Mouse (Mus musculus) forebrain, embryonic 16.5 days (tissue): ENCODE measurements around the gene Ifnl2. TPM values are rescaled to one million over a fixed set of nuclear protein-coding genes. Genes with fewer than 3 reads are reported as not detected.

Experiments used
- ATAC-seq: fragments of 200-750 bp; cut with Nextera tagmentation; 2 replicates; pipeline ENCODE4 v1.8.0; 2017; ENCODE audit warnings: mild to moderate bottlenecking, moderate library complexity
- H3K27ac ChIP-seq: fragments of 300-500 bp; sonication (generic); 2 replicates; pipeline ENCODE4 v1.5.1; 2014; ENCODE audit warnings: low read length, control low read depth
- H3K27me3 ChIP-seq: fragments of 300-500 bp; sonication (generic); replicated peaks from 2 replicates; pipeline ENCODE4 v1.6.1; 2014; ENCODE audit warnings: low read length; ENCODE audit not compliant: control insufficient read depth, insufficient read depth
- H3K36me3 ChIP-seq: fragments of 300-500 bp; sonication (generic); 2 replicates; pipeline ENCODE4 v1.6.1; 2014; ENCODE audit not compliant: control insufficient read depth, insufficient read depth
- H3K4me1 ChIP-seq: fragments of 300-500 bp; sonication (generic); replicated peaks from 2 replicates; pipeline ENCODE4 v1.6.1; 2014; ENCODE audit warnings: low read length; ENCODE audit not compliant: control insufficient read depth, insufficient read depth
- H3K4me2 ChIP-seq: fragments of 300-500 bp; sonication (generic); 2 replicates; pipeline ENCODE4 v1.6.1; 2014; ENCODE audit warnings: mild to moderate bottlenecking, low read length, control low read depth
- H3K4me3 ChIP-seq: fragments of 300-500 bp; sonication (generic); replicated peaks from 2 replicates; pipeline ENCODE4 v1.5.1; 2014; ENCODE audit warnings: mild to moderate bottlenecking, low read length, control low read depth
- H3K9ac ChIP-seq: fragments of 300-500 bp; sonication (generic); replicated peaks from 2 replicates; pipeline ENCODE4 v1.6.1; 2014; ENCODE audit warnings: low read depth, low read length, control low read depth
- H3K9me3 ChIP-seq: fragments of 300-500 bp; sonication (generic); 2 replicates; pipeline ENCODE4 v1.6.1; 2016; ENCODE audit warnings: low read length; ENCODE audit not compliant: control insufficient read depth
- WGBS: fragments of 180-500 bp; shearing (Covaris S2); extraction: QIAGEN DNeasy Blood & Tissue Kit; methylation state at CpG from one replicate; pipeline ENCODE4 v1.1.7; 2014; 5-methylcytosine and 5-hydroxymethylcytosine counted together
- polyA plus RNA-seq: library from polyadenylated mRNA; unstranded; fragments of >200 nt; fragmentation: Nextera tagmentation; extraction: Ambion mirVana; gene quantifications from 2 replicates; pipeline ENCODE4 v1.2.1, GENCODE M21; 2015

Ifnl2 gene
- polyA plus RNA-seq, 1 experiment from 2014 or later: not detected

GRCm38 (mm10) chr7:28476191-28476590, 34.1 kb downstream of the Ifnl2 start:
- WGBS: 94% methylated on average over 6 of the region's 6 CpGs
- H3K9ac ChIP-seq: no peak overlapping the region
- H3K4me2 ChIP-seq: no peak overlapping the region
- no peak overlapping the region for H3K4me3 ChIP-seq
- no peaks in the 10 kb centered on the region for H3K36me3 ChIP-seq
- no peaks in the 10 kb centered on the region for H3K9me3 ChIP-seq
- no peak overlapping the region for H3K27ac ChIP-seq
- H3K27me3 ChIP-seq: no peaks in the 10 kb centered on the region
- H3K4me1 ChIP-seq: no peaks in the 10 kb centered on the region
- no peak for ATAC-seq

- Histone ChIP-seq H3K9me3 (no peaks in the 10 kb centered on the region), H3K36me3 (0 out of 2 replicates have a peak, but pooled peaks cover 6% of the 10 kb centered on the region), H3K27me3 (0 out of 2 replicates have a peak, but pooled peaks cover 3% of the 10 kb centered on the region), H3K4me2 (peak overlapping the region; percentile 60), H3K9ac (peak overlapping the region; percentile 51), H3K4me1 (peaks cover 18% of the 10 kb centered on the region), H3K27ac (no peak overlapping the region), H3K4me3 (peak overlapping the region; percentile 38)
- WGBS: 4% methylated on average over 58 of the region's 63 CpGs
- peak; percentile 34; the same call in 1 of the 2 replicates for ATAC-seq
Observed at GRCm38 (mm10) chr7:28467213-28467751, 43.0 kb downstream of the Ifnl2 start.

- WGBS: 24% methylated on average over 40 of the region's 40 CpGs
- Histone ChIP-seq H3K9me3 (no peaks in the 10 kb centered on the region), H3K27ac (no peak overlapping the region), H3K27me3 (0 out of 2 replicates have a peak, but pooled peaks cover 3% of the 10 kb centered on the region), H3K9ac (peak overlapping the region; percentile 51), H3K4me1 (peaks cover 18% of the 10 kb centered on the region), H3K4me2 (peak overlapping the region; percentile 60), H3K36me3 (peaks cover 7% of the 10 kb centered on the region), H3K4me3 (peak overlapping the region; percentile 38; the same call in 1 of the 2 replicates)
- ATAC-seq: no peak
Observed at GRCm38 (mm10) chr7:28466721-28467212, 43.5 kb downstream of the Ifnl2 start.

GRCm38 (mm10) chr7:28464416-28465212, 45.6 kb downstream of the Ifnl2 start:
- Histone ChIP-seq H3K9ac (no peak overlapping the region), H3K27me3 (0 out of 2 replicates have a peak, but pooled peaks cover 3% of the 10 kb centered on the region), H3K4me3 (peak overlapping the region; percentile 6; the same call in 1 of the 2 replicates), H3K27ac (no peak overlapping the region), H3K4me2 (peak overlapping the region; percentile 8; the same call in 1 of the 2 replicates), H3K9me3 (no peaks in the 10 kb centered on the region), H3K36me3 (peaks cover 18% of the 10 kb centered on the region), H3K4me1 (peaks cover 18% of the 10 kb centered on the region)
- ATAC-seq: peak; percentile 80
- WGBS: 54% methylated on average over 10 of the region's 10 CpGs

- H3K4me2 ChIP-seq: no peak overlapping the region
- H3K9me3 ChIP-seq: no peaks in the 10 kb centered on the region
- H3K27ac ChIP-seq: no peak overlapping the region
- no peak overlapping the region for H3K9ac ChIP-seq
- WGBS: 90% methylated on average over 2 of the region's 2 CpGs
- peaks cover 18% of the 10 kb centered on the region for H3K4me1 ChIP-seq
- ATAC-seq: no peak
- 0 out of 2 replicates have a peak, but pooled peaks cover 3% of the 10 kb centered on the region for H3K27me3 ChIP-seq
- H3K4me3 ChIP-seq: no peak overlapping the region
- H3K36me3 ChIP-seq: peaks cover 32% of the 10 kb centered on the region
Observed at GRCm38 (mm10) chr7:28462769-28463168, 47.5 kb downstream of the Ifnl2 start.

- H3K36me3 ChIP-seq: peaks cover 37% of the 10 kb centered on the region
- WGBS: 97% methylated on average over 4 of the region's 5 CpGs
Observed at GRCm38 (mm10) chr7:28460361-28460760, 49.9 kb downstream of the Ifnl2 start.

More at GRCm38 (mm10) chr7:28460361-28460760, 49.9 kb downstream of the Ifnl2 start:
- H3K9me3 ChIP-seq: no peaks in the 10 kb centered on the region
- no peak overlapping the region for H3K9ac ChIP-seq
- no peaks in the 10 kb centered on the region for H3K27me3 ChIP-seq
- no peak overlapping the region for H3K4me3 ChIP-seq
- no peak overlapping the region for H3K27ac ChIP-seq
- no peak for ATAC-seq
- H3K4me2 ChIP-seq: no peak overlapping the region
- H3K4me1 ChIP-seq: peaks cover 10% of the 10 kb centered on the region

Other genes starting within 250 kb of the Ifnl2 start
- 3.8 and 4.1 TPM in 2 replicates for gene Eid2, start 242.6 kb downstream of the Ifnl2 start, polyA plus RNA-seq
- 41.8 and 45.1 TPM in 2 replicates for gene Eid2b, start 232.7 kb downstream of the Ifnl2 start, polyA plus RNA-seq
- 0.16 TPM in 1 of 2 replicates, not detected in the other for gene Selenov, start 219.3 kb downstream of the Ifnl2 start, polyA plus RNA-seq
- gene Dll3, start 208.2 kb downstream of the Ifnl2 start, polyA plus RNA-seq: 9.9 and 10.5 TPM in 2 replicates
- gene Timm50, start 198.4 kb downstream of the Ifnl2 start, polyA plus RNA-seq: 144 and 146 TPM in 2 replicates
- gene Supt5, start 171.7 kb downstream of the Ifnl2 start, polyA plus RNA-seq: 114 and 118 TPM in 2 replicates
- 464 and 494 TPM in 2 replicates for gene Rps16, start 159.8 kb downstream of the Ifnl2 start, polyA plus RNA-seq
- gene Plekhg2, start 137.9 kb downstream of the Ifnl2 start, polyA plus RNA-seq: 40.7 and 50.8 TPM in 2 replicates
- gene Zfp36, start 130.2 kb downstream of the Ifnl2 start, polyA plus RNA-seq: 6.5 and 6.7 TPM in 2 replicates
- gene Med29, start 117.7 kb downstream of the Ifnl2 start, polyA plus RNA-seq: 39.9 and 40.2 TPM in 2 replicates
- 107 and 111 TPM in 2 replicates for gene Paf1, start 117.5 kb downstream of the Ifnl2 start, polyA plus RNA-seq
- 1.7 and 2.2 TPM in 2 replicates for gene Gmfg, start 73.0 kb downstream of the Ifnl2 start, polyA plus RNA-seq
- 9.1 and 10.6 TPM in 2 replicates for gene Lrfn1, start 58.5 kb downstream of the Ifnl2 start, polyA plus RNA-seq
- gene Ifnl3, start 12.4 kb upstream of the Ifnl2 start, polyA plus RNA-seq: not detected in 2 replicates
- not detected in 2 replicates for gene Sycn, start 30.4 kb upstream of the Ifnl2 start, polyA plus RNA-seq
- gene Nccrp1, start 36.8 kb upstream of the Ifnl2 start, polyA plus RNA-seq: not detected in 2 replicates
- gene Samd4b, start 87.7 kb upstream of the Ifnl2 start, polyA plus RNA-seq: 25.3 and 26.3 TPM in 2 replicates
- gene Pak4, start 87.7 kb upstream of the Ifnl2 start, polyA plus RNA-seq: 25.5 and 26.7 TPM in 2 replicates
- gene Acp7, start 120.9 kb upstream of the Ifnl2 start, polyA plus RNA-seq: not detected in 2 replicates
- gene Fbxo27, start 182.4 kb upstream of the Ifnl2 start, polyA plus RNA-seq: 6.3 and 11.1 TPM in 2 replicates
- 3.3 and 4.2 TPM in 2 replicates for gene Fbxo17, start 206.3 kb upstream of the Ifnl2 start, polyA plus RNA-seq
- 105 and 111 TPM in 2 replicates for gene Mrps12, start 231.4 kb upstream of the Ifnl2 start, polyA plus RNA-seq
- gene Sars2, start 231.5 kb upstream of the Ifnl2 start, polyA plus RNA-seq: 16.9 and 17.2 TPM in 2 replicates
- gene Ccer2, start 245.7 kb upstream of the Ifnl2 start, polyA plus RNA-seq: not detected in 2 replicates